Mouse (Mus musculus) lung, embryonic 14.5 days (tissue): ENCODE data around the gene Msrb3. TPM values are rescaled to one million over a fixed set of nuclear protein-coding genes. Genes with fewer than 3 reads are reported as not detected.

Source experiments
- ATAC-seq: fragments of 200-750 bp; cut with Nextera tagmentation; 2 replicates; pipeline ENCODE4 v1.8.0; 2017; ENCODE audit warnings: mild to moderate bottlenecking, moderate TSS enrichment, moderate library complexity; ENCODE audit not compliant: insufficient read depth
- DNase-seq: peaks from one replicate; pipeline ENCODE4 v3.0.0-alpha.2; 2015
- H3K27ac ChIP-seq: fragments of 300-500 bp; sonication (generic); 2 replicates; pipeline ENCODE4 v1.5.1; 2014; ENCODE audit warnings: low read depth, mild to moderate bottlenecking, moderate library complexity
- H3K27me3 ChIP-seq: fragments of 300-500 bp; sonication (generic); 2 replicates; pipeline ENCODE4 v1.6.1; 2014; ENCODE audit warnings: low read length, control low read depth; ENCODE audit not compliant: insufficient read depth
- H3K36me3 ChIP-seq: fragments of 300-500 bp; sonication (generic); 2 replicates; pipeline ENCODE4 v1.6.1; 2014; ENCODE audit warnings: control low read depth; ENCODE audit not compliant: insufficient read depth
- H3K4me1 ChIP-seq: fragments of 300-500 bp; sonication (generic); 2 replicates; pipeline ENCODE4 v1.6.1; 2014; ENCODE audit warnings: antibody characterized with exemption, control low read depth; ENCODE audit not compliant: insufficient read depth
- H3K4me2 ChIP-seq: fragments of 300-500 bp; sonication (generic); 2 replicates; pipeline ENCODE4 v1.6.1; 2014; ENCODE audit warnings: mild to moderate bottlenecking
- H3K4me3 ChIP-seq: fragments of 300-500 bp; sonication (generic); 2 replicates; pipeline ENCODE4 v1.5.1; 2014; ENCODE audit warnings: low read depth, low read length
- H3K9ac ChIP-seq: fragments of 300-500 bp; sonication (generic); 2 replicates; pipeline ENCODE4 v1.6.1; 2014
- H3K9me3 ChIP-seq: fragments of 300-500 bp; sonication (generic); 2 replicates; pipeline ENCODE4 v1.6.1; 2016; ENCODE audit warnings: low read depth, low read length, control low read depth
- CTCF ChIP-seq: IDR thresholded peaks from 2 replicates; pipeline ENCODE4 v1.5.1; 2016; ENCODE audit warnings: antibody characterized with exemption, low read depth
- WGBS: fragments of 180-500 bp; shearing (Covaris S2); extraction: QIAGEN DNeasy Blood & Tissue Kit; methylation state at CpG from one replicate; pipeline ENCODE4 v1.1.7; 2014; 5-methylcytosine and 5-hydroxymethylcytosine counted together
- polyA plus RNA-seq: library from polyadenylated mRNA; unstranded; fragments of >200 nt; fragmentation: Nextera tagmentation; extraction: Ambion mirVana; gene quantifications from 2 replicates; pipeline ENCODE4 v1.2.1, GENCODE M21; 2014

Msrb3 gene
- polyA plus RNA-seq, 1 experiment from 2014 or later = 13.0 TPM

DNA sequence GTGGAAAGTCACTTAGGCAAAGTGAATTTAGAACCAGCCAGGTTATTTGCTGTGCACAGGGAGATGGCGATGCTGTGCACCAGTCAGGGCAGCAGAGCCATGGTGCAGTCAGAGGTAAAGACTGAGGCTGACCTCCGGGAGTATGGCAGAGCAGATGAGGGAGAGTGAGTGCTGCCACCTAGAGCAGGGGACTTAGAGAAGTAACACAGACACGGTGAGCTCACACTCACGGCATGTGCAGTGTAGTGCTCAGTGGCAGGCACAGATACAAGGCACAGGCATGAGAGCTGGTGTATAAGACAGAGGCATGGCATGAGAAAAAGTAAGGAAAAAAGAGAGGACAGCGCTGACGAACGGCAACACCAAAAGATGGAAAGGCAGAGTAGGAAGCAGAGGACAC is 30.6 kb upstream of the Msrb3 start:
- H3K9me3 ChIP-seq = no peaks in the 10 kb centered on the region
- H3K27ac ChIP-seq = no peak overlapping the region
- H3K9ac ChIP-seq = no peak overlapping the region
- ATAC-seq (no peak), DNase-seq (no peak)
- H3K36me3 ChIP-seq = peaks cover 36% of the 10 kb centered on the region
- 71% methylated on average over 7 of the region's 7 CpGs for WGBS
- H3K27me3 ChIP-seq = no peaks in the 10 kb centered on the region
- H3K4me1 ChIP-seq = no peaks in the 10 kb centered on the region
- TF ChIP-seq CTCF = no peak; the same call in 1 of the 2 replicates
- H3K4me2 ChIP-seq = no peak overlapping the region
- H3K4me3 ChIP-seq = no peak overlapping the region

- Histone ChIP-seq H3K36me3 (peaks cover 36% of the 10 kb centered on the region), H3K4me3 (no peak overlapping the region)
- WGBS = 71% methylated on average over 5 of the region's 5 CpGs
Measured at GRCm38 (mm10) chr10:120928183-120928582, 29.3 kb upstream of the Msrb3 start.

GRCm38 (mm10) chr10:120926156-120926555 is 27.3 kb upstream of the Msrb3 start:
- no peak overlapping the region for H3K4me3 ChIP-seq
- H3K27me3 ChIP-seq = no peaks in the 10 kb centered on the region
- H3K27ac ChIP-seq = no peak overlapping the region
- peaks cover 38% of the 10 kb centered on the region for H3K36me3 ChIP-seq
- TF ChIP-seq CTCF = no peak
- no peak for DNase-seq
- 91% methylated on average over 8 of the region's 8 CpGs for WGBS
- no peaks in the 10 kb centered on the region for H3K4me1 ChIP-seq
- ATAC-seq = no peak
- H3K9me3 ChIP-seq = no peaks in the 10 kb centered on the region
- H3K9ac ChIP-seq = no peak overlapping the region
- no peak overlapping the region for H3K4me2 ChIP-seq

More at GRCm38 (mm10) chr10:120928183-120928582, 29.3 kb upstream of the Msrb3 start:
- no peak for DNase-seq
- Histone ChIP-seq H3K4me1 (no peaks in the 10 kb centered on the region), H3K27ac (no peak overlapping the region), H3K9me3 (no peaks in the 10 kb centered on the region), H3K27me3 (no peaks in the 10 kb centered on the region), H3K4me2 (no peak overlapping the region), H3K9ac (no peak overlapping the region)
- no peak for TF ChIP-seq CTCF
- ATAC-seq = no peak

GRCm38 (mm10) chr10:120921501-120921900 is 22.6 kb upstream of the Msrb3 start:
- 51% methylated on average over 2 of the region's 2 CpGs for WGBS
- DNase-seq = no peak
- ATAC-seq = no peak
- no peak for TF ChIP-seq CTCF
- Histone ChIP-seq H3K9me3 (no peaks in the 10 kb centered on the region), H3K27me3 (no peaks in the 10 kb centered on the region), H3K9ac (no peak overlapping the region), H3K36me3 (peaks cover 28% of the 10 kb centered on the region; the same call in 1 of the 2 replicates), H3K4me1 (no peaks in the 10 kb centered on the region), H3K27ac (no peak overlapping the region), H3K4me3 (no peak overlapping the region), H3K4me2 (no peak overlapping the region)

DNA sequence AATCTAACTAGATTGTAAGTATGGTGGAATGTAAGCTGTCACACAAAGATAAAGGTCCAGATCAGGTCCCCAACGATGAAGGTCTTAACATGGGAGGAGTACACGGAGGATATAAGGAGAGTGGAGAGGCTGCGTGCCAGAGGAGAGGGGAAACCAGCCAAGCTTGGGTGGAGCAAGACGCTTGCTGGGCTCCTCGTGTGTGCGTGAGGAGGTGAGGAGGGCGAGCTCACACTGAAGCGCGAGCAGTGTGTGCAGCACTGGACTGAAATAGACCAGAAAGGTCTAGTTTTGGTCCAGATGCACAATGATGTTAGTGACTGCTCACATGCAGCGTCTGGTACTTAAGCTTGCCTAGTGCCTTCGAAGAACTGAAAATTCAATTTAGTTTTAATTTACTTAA is 21.7 kb upstream of the Msrb3 start:
- 72% methylated on average over 11 of the region's 11 CpGs for WGBS

GRCm38 (mm10) chr10:120916250-120916649 is 17.3 kb upstream of the Msrb3 start:
- H3K36me3 ChIP-seq = peaks cover 6% of the 10 kb centered on the region; the same call in 1 of the 2 replicates
- 84% methylated on average over 5 of the region's 5 CpGs for WGBS
- H3K27ac ChIP-seq = no peak overlapping the region
- DNase-seq (no peak), ATAC-seq (no peak)
- H3K9ac ChIP-seq = no peak overlapping the region
- H3K27me3 ChIP-seq = no peaks in the 10 kb centered on the region
- TF ChIP-seq CTCF = peak; percentile 48
- H3K4me1 ChIP-seq = 0 out of 2 replicates have a peak, but pooled peaks cover 3% of the 10 kb centered on the region
- no peaks in the 10 kb centered on the region for H3K9me3 ChIP-seq
- no peak overlapping the region for H3K4me3 ChIP-seq
- H3K4me2 ChIP-seq = no peak overlapping the region

More for the DNA sequence above, 21.7 kb upstream of the Msrb3 start:
- Histone ChIP-seq H3K9me3 (no peaks in the 10 kb centered on the region), H3K4me2 (no peak overlapping the region), H3K4me1 (no peaks in the 10 kb centered on the region), H3K27me3 (no peaks in the 10 kb centered on the region), H3K27ac (no peak overlapping the region), H3K36me3 (peaks cover 21% of the 10 kb centered on the region; the same call in 1 of the 2 replicates), H3K9ac (no peak overlapping the region), H3K4me3 (no peak overlapping the region)
- TF ChIP-seq CTCF = no peak
- ATAC-seq (no peak), DNase-seq (no peak)

- H3K36me3 ChIP-seq = no peaks in the 10 kb centered on the region
- no peaks in the 10 kb centered on the region for H3K9me3 ChIP-seq
- WGBS = 50% methylated on average over 15 of the region's 15 CpGs
- TF ChIP-seq CTCF = no peak
- H3K9ac ChIP-seq = no peak overlapping the region
- H3K27me3 ChIP-seq = no peaks in the 10 kb centered on the region
- ATAC-seq (peak; percentile 84), DNase-seq (peak; percentile 64)
- H3K4me1 ChIP-seq = 0 out of 2 replicates have a peak, but pooled peaks cover 3% of the 10 kb centered on the region
- H3K27ac ChIP-seq = peak overlapping the region; percentile 74
- peak overlapping the region; percentile 7; the same call in 1 of the 2 replicates for H3K4me2 ChIP-seq
- H3K4me3 ChIP-seq = no peak overlapping the region
Measured at GRCm38 (mm10) chr10:120914948-120915631, 16.2 kb upstream of the Msrb3 start.
